Mouse (Mus musculus) liver, embryonic 15.5 days (tissue): ENCODE data around the gene Fgd5. TPM values are rescaled to one million over a fixed set of nuclear protein-coding genes. Genes with fewer than 3 reads are reported as not detected.

ENCODE experiments used
- ATAC-seq: fragments of 200-750 bp; cut with Nextera tagmentation; 2 replicates; pipeline ENCODE4 v1.8.0; 2017; ENCODE audit warnings: moderate number of reproducible peaks, mild to moderate bottlenecking, moderate library complexity; ENCODE audit not compliant: insufficient read depth
- H3K27ac ChIP-seq: fragments of 300-500 bp; sonication (generic); replicated peaks from 2 replicates; pipeline ENCODE4 v1.5.1; 2015; ENCODE audit warnings: mild to moderate bottlenecking, inconsistent platforms
- H3K27me3 ChIP-seq: fragments of 300-500 bp; sonication (generic); 2 replicates; pipeline ENCODE4 v1.6.1; 2015; ENCODE audit warnings: mild to moderate bottlenecking, inconsistent platforms
- H3K36me3 ChIP-seq: fragments of 300-500 bp; sonication (generic); replicated peaks from 2 replicates; pipeline ENCODE4 v1.6.1; 2015; ENCODE audit warnings: moderate library complexity, mild to moderate bottlenecking, inconsistent platforms
- H3K4me1 ChIP-seq: fragments of 300-500 bp; sonication (generic); replicated peaks from 2 replicates; pipeline ENCODE4 v1.6.1; 2015; ENCODE audit warnings: inconsistent platforms
- H3K4me2 ChIP-seq: fragments of 300-500 bp; sonication (generic); 2 replicates; pipeline ENCODE4 v1.6.1; 2015; ENCODE audit warnings: moderate library complexity, mild to moderate bottlenecking, inconsistent platforms
- H3K4me3 ChIP-seq: fragments of 300-500 bp; sonication (generic); replicated peaks from 2 replicates; pipeline ENCODE4 v1.5.1; 2015; ENCODE audit warnings: mild to moderate bottlenecking, inconsistent platforms
- H3K9ac ChIP-seq: fragments of 300-500 bp; sonication (generic); 2 replicates; pipeline ENCODE4 v1.6.1; 2015; ENCODE audit warnings: moderate library complexity, mild to moderate bottlenecking, inconsistent platforms
- H3K9me3 ChIP-seq: fragments of 300-500 bp; sonication (generic); replicated peaks from 2 replicates; pipeline ENCODE4 v1.6.1; 2016; ENCODE audit warnings: inconsistent platforms
- WGBS: fragments of 180-500 bp; shearing (Covaris S2); methylation state at CpG from one replicate; pipeline ENCODE4 v1.1.7; 2015; ENCODE audit warnings: mixed read lengths; ENCODE audit not compliant: insufficient replicate concordance; 5-methylcytosine and 5-hydroxymethylcytosine counted together
- polyA plus RNA-seq: library from polyadenylated mRNA; unstranded; fragments of >200 nt; fragmentation: Nextera tagmentation; extraction: Ambion mirVana; gene quantifications from 2 replicates; pipeline ENCODE4 v1.2.1, GENCODE M21; 2015

Gene Fgd5
- polyA plus RNA-seq, 1 experiment from 2014 or later = 2.0 TPM

- H3K36me3 ChIP-seq = no peaks in the 10 kb centered on the region
- peaks cover 10% of the 10 kb centered on the region for H3K4me1 ChIP-seq
- ATAC-seq = no peak
- H3K27me3 ChIP-seq = peaks cover 63% of the 10 kb centered on the region
- WGBS = 3% methylated on average over 23 of the region's 23 CpGs
- peak overlapping the region; percentile 70 for H3K4me2 ChIP-seq
- H3K9ac ChIP-seq = 0 out of 2 replicates have a peak overlapping the region, but pooled peaks have one; percentile 18
- H3K27ac ChIP-seq = no peak overlapping the region
- peak overlapping the region; percentile 48 for H3K4me3 ChIP-seq
- no peaks in the 10 kb centered on the region for H3K9me3 ChIP-seq
Measured at GRCm38 (mm10) chr6:91979301-91979996, 771 bp downstream of the Fgd5 start.

DNA sequence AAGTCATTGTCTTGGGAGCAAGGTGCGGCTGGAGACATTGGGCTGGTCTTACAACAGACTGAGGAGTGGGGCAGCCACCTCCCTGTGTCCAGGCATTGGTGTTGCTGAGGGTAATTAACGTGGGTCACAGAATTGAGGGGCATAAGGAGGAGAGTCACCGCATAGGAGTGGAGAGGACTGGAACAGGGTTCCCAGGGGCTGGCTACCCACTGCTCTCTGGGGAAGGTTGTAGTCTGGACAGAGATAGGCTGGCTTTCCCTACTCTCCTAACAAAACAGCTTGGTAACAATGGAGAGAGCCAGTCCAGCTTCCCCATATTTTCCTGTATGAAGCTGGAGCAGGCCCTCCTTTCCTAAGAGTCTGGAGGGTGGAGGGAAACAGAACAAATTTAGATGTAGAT lies 1.3 kb downstream of the Fgd5 start:
- ATAC-seq = no peak
- peak overlapping the region; percentile 70; the same call in 1 of the 2 replicates for H3K4me2 ChIP-seq
- H3K36me3 ChIP-seq = no peaks in the 10 kb centered on the region
- H3K4me3 ChIP-seq = no peak overlapping the region
- H3K27me3 ChIP-seq = peaks cover 63% of the 10 kb centered on the region
- peaks cover 10% of the 10 kb centered on the region for H3K4me1 ChIP-seq
- 42% methylated on average over 3 of the region's 3 CpGs for WGBS
- no peaks in the 10 kb centered on the region for H3K9me3 ChIP-seq
- no peak overlapping the region for H3K27ac ChIP-seq
- no peak overlapping the region for H3K9ac ChIP-seq

- 80% methylated on average over 8 of the region's 8 CpGs for WGBS
- Histone ChIP-seq H3K4me3 (no peak overlapping the region), H3K4me2 (no peak overlapping the region), H3K4me1 (peaks cover 41% of the 10 kb centered on the region), H3K27ac (no peak overlapping the region), H3K27me3 (no peaks in the 10 kb centered on the region), H3K9ac (no peak overlapping the region), H3K9me3 (no peaks in the 10 kb centered on the region), H3K36me3 (no peaks in the 10 kb centered on the region)
- ATAC-seq = no peak
Measured at GRCm38 (mm10) chr6:91990101-91990500, 11.4 kb downstream of the Fgd5 start.

- peak overlapping the region; percentile 52 for H3K27ac ChIP-seq
- WGBS = 44% methylated on average over 2 of the region's 2 CpGs
- no peaks in the 10 kb centered on the region for H3K9me3 ChIP-seq
- peak overlapping the region; percentile 6; the same call in 1 of the 2 replicates for H3K9ac ChIP-seq
- no peaks in the 10 kb centered on the region for H3K36me3 ChIP-seq
- peak overlapping the region; percentile 54 for H3K4me2 ChIP-seq
- no peak overlapping the region for H3K4me3 ChIP-seq
- peaks cover 47% of the 10 kb centered on the region for H3K4me1 ChIP-seq
- no peaks in the 10 kb centered on the region for H3K27me3 ChIP-seq
- peak; percentile 81 for ATAC-seq
Measured at GRCm38 (mm10) chr6:91992823-91993222, 14.1 kb downstream of the Fgd5 start.

DNA sequence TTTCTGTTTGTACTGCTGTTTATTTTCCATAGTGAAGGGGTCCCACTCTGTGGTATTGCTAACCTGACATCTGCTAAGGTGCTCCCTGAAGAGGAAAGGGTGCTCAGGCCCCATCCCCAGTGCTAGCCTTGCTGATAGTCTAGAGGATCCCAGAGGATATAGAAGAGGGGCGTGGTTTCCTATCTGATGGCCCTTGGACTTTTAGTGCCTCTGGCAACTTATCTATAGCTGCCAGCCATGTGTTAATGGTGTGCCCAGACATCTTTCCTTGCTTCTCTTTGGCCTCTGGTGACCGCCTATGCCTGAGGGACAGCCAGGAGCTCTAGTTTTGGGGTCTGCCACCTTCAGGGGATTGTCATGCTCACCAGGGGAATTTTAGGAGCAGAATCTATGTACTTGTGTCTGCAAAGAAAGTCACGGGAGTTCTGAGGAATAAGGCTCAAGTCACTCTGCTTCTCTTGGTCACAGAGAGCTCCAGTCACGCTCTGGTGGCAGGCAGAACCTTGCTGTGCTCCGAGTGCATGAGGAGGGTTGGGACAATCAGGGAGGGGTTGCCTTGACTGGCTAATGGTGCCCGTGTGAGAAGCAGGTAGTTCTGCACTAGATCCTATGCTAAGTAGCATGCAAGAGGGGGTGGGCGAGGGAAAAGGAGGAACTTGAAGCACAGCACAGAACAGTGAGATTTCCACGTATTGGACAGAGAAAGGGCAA lies 15.3 kb downstream of the Fgd5 start:
- 24% methylated on average over 8 of the region's 8 CpGs for WGBS
- peak overlapping the region; percentile 4; the same call in 1 of the 2 replicates for H3K9ac ChIP-seq
- H3K4me3 ChIP-seq = no peak overlapping the region
- H3K27ac ChIP-seq = peak overlapping the region; percentile 74
- H3K36me3 ChIP-seq = no peaks in the 10 kb centered on the region
- peak; percentile 88 for ATAC-seq
- H3K4me1 ChIP-seq = peaks cover 47% of the 10 kb centered on the region
- no peaks in the 10 kb centered on the region for H3K9me3 ChIP-seq
- peak overlapping the region; percentile 54 for H3K4me2 ChIP-seq
- H3K27me3 ChIP-seq = no peaks in the 10 kb centered on the region

DNA sequence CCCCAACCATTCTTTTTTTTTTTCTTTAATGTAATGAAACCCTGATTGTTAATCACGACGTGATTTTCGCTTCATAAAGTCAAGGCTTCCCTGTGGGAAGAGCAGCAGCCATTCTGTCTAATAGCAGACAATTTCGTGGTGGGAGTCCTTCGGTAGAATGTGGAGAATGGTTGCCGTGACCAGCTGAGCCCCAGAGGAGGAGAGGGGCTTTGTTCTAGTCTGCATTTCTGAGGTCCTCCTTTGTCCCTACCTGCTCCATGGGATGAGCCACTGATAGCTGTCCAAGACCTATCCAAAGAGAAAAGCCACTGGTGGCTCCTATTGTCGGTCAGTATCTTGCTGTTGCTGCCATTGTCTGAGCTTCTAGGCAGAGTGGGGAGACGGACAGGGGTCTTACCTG lies 17.4 kb downstream of the Fgd5 start:
- no peaks in the 10 kb centered on the region for H3K9me3 ChIP-seq
- no peak overlapping the region for H3K4me2 ChIP-seq
- ATAC-seq = no peak
- 67% methylated on average over 8 of the region's 8 CpGs for whole genome bisulfite sequencing
- peaks cover 46% of the 10 kb centered on the region for H3K4me1 ChIP-seq
- H3K4me3 ChIP-seq = no peak overlapping the region
- no peaks in the 10 kb centered on the region for H3K36me3 ChIP-seq
- H3K9ac ChIP-seq = no peak overlapping the region
- no peaks in the 10 kb centered on the region for H3K27me3 ChIP-seq
- no peak overlapping the region for H3K27ac ChIP-seq

GRCm38 (mm10) chr6:92002558-92003285 lies 24.0 kb downstream of the Fgd5 start:
- H3K9ac ChIP-seq = no peak overlapping the region
- no peaks in the 10 kb centered on the region for H3K9me3 ChIP-seq
- no peak for ATAC-seq
- no peaks in the 10 kb centered on the region for H3K36me3 ChIP-seq
- no peak overlapping the region for H3K4me2 ChIP-seq
- H3K4me3 ChIP-seq = no peak overlapping the region
- no peak overlapping the region for H3K27ac ChIP-seq
- WGBS = 74% methylated on average over 1 of the region's 1 CpGs
- no peaks in the 10 kb centered on the region for H3K4me1 ChIP-seq
- H3K27me3 ChIP-seq = no peaks in the 10 kb centered on the region

- Histone ChIP-seq H3K9ac (no peak overlapping the region), H3K27ac (no peak overlapping the region), H3K4me2 (no peak overlapping the region), H3K36me3 (no peaks in the 10 kb centered on the region), H3K4me1 (no peaks in the 10 kb centered on the region), H3K9me3 (no peaks in the 10 kb centered on the region), H3K27me3 (no peaks in the 10 kb centered on the region), H3K4me3 (no peak overlapping the region)
- no peak for ATAC-seq
- 41% methylated on average over 2 of the region's 2 CpGs for WGBS
Measured at GRCm38 (mm10) chr6:92003646-92004045, 25.0 kb downstream of the Fgd5 start.

DNA sequence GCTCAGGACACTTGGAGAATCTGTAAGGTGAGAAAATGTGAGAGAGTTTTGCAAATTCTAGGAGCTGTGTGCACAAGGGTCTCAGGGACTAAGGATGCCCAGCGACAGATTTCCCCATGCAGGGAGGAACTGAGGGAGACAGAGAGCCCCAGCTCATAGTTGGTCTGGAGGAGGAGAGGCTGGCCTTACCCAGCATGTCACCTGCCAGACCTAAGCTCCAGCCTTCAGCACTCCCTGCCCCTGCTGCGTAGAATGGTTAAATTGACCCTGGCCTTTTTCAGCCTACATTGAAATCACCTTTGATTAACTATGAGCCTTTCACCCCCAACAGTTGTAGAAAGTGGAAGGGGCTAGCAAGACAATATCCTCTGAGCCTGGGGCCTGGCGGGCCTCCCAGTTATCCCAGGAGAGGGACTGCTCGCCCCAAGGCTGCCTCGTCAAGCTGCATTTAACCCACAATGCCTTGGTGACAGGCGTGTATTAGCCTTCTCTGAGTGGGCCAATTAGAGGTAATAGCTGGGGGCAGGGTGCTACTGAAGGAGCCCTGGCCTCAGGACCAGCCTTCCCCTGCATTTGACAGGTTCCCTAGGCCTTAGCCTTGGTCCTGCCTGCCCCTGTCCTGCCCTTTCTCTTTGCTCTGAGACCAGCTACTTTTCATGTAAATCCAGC lies 25.6 kb downstream of the Fgd5 start:
- no peaks in the 10 kb centered on the region for H3K27me3 ChIP-seq
- no peak for ATAC-seq
- no peak overlapping the region for H3K4me2 ChIP-seq
- H3K36me3 ChIP-seq = no peaks in the 10 kb centered on the region
- H3K9me3 ChIP-seq = no peaks in the 10 kb centered on the region
- H3K4me1 ChIP-seq = no peaks in the 10 kb centered on the region
- WGBS = 57% methylated on average over 6 of the region's 6 CpGs
- H3K27ac ChIP-seq = no peak overlapping the region
- H3K4me3 ChIP-seq = no peak overlapping the region
- H3K9ac ChIP-seq = no peak overlapping the region

GRCm38 (mm10) chr6:92004806-92005205 lies 26.1 kb downstream of the Fgd5 start:
- Histone ChIP-seq H3K9me3 (no peaks in the 10 kb centered on the region), H3K27ac (no peak overlapping the region), H3K4me3 (no peak overlapping the region), H3K4me1 (no peaks in the 10 kb centered on the region), H3K9ac (no peak overlapping the region), H3K27me3 (no peaks in the 10 kb centered on the region), H3K4me2 (no peak overlapping the region), H3K36me3 (no peaks in the 10 kb centered on the region)
- 65% methylated on average over 3 of the region's 3 CpGs for WGBS
- ATAC-seq = no peak

DNA sequence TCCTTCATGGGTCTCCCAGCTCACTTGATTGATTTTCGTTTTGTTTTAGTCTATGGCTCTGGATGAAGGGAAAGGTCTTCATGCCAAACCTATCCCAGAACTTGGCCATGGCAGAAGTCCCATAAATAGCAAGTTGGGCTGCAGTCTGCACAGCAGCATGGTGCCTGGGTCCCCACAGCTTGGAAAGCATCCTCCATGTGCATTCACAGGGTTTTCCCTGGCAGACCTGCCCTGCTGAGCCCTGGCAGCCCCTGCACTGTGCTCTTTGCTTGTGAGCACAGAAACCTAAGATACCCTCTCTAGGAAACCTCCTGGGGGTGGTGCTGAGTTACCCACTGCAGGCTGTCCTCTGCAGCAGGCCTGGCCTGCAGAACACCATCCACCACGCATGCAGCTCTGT lies 32.2 kb downstream of the Fgd5 start:
- Histone ChIP-seq H3K27ac (no peak overlapping the region), H3K9me3 (no peaks in the 10 kb centered on the region), H3K4me1 (peaks cover 4% of the 10 kb centered on the region; the same call in 1 of the 2 replicates), H3K4me3 (no peak overlapping the region), H3K27me3 (no peaks in the 10 kb centered on the region), H3K36me3 (no peaks in the 10 kb centered on the region), H3K9ac (no peak overlapping the region), H3K4me2 (no peak overlapping the region)
- 55% methylated on average over 2 of the region's 2 CpGs for WGBS
- no peak for ATAC-seq
